Mouse (Mus musculus) lung, postnatal 0 days (tissue): Measurements from ENCODE around the gene Actr3.
"Not testable (repeated sequence)": the region's sequence is repeated elsewhere in the genome, so short reads cannot be mapped to it uniquely, and the experiment has no call there.

Experiments used
- CTCF ChIP-seq: IDR thresholded peaks from 2 replicates; pipeline ENCODE4 v1.5.1; 2016; ENCODE audit warnings: antibody characterized with exemption, mild to moderate bottlenecking
- EP300 ChIP-seq: IDR thresholded peaks from 2 replicates; pipeline ENCODE4 v1.6.1; 2016; ENCODE audit warnings: antibody characterized with exemption, mild to moderate bottlenecking, control low read depth

DNA sequence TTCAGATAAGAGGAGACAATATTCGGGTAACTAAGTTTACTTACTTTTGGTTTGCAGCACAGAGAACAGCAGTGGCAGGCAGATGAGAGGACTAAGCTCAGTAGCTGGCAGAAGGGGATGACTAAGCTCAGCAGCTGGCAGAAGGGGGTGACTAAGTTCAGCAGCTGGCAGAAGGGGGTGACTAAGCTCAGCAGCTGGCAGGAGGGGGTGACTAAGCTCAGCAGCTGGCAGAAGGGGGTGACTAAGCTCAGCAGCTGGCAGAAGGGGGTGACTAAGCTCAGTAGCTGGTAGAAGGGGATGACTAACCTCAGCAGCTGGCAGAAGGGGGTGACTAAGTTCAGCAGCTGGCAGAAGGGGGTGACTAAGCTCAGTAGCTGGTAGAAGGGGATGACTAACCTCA is 45.9 kb downstream of the Actr3 start:
- TF ChIP-seq CTCF, EP300: not testable (repeated sequence)
